Mouse (Mus musculus): ENCODE data around the gene Vps13d. TPM values are rescaled to one million over a fixed set of nuclear protein-coding genes. Genes with fewer than 3 reads are reported as not detected.

Gene Vps13d
- polyA plus RNA-seq, 2 experiments from 2014 or later = 19.0 to 20.6 TPM

DNA sequence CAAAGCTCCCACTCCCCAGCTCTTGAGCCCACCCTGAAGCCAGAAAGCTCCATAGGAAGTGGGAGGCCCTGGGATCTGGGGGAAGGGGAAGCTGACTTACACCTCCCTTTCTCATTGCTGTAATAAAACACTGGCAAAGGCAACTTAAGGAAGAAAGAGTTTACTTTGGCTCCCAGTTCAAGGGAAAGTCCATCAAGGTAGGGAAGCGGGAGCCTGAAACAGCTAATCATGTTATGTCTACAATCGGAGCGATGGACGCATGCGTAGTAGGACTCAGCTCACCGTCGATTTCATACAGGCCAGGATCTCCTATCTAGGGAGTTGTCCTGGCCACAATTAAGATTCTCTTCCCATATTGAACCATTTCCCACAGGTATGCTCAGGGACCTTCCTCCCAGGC is 263.6 kb downstream of the Vps13d start:
- no peak for ATAC-seq

DNA sequence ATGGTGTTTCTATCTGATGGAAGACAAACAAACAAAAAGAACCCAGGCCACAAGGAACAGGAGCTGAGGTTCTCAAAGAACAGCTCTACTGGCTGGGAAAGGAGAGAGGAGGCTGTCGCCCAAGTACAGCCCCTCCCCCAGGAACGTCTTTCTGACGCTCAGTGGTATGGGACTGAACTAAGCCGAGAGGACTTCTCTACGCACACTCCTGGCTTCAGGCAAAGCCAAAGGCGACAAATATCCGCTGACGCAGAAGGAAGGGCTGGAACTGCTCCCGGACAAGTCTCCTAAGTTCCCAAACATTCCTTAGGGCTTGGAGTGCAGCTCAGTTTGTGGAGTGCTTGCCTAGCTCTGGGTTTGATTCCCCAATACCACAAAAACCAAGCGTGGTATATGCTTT is 264.4 kb downstream of the Vps13d start:
- no peak for ATAC-seq

DNA sequence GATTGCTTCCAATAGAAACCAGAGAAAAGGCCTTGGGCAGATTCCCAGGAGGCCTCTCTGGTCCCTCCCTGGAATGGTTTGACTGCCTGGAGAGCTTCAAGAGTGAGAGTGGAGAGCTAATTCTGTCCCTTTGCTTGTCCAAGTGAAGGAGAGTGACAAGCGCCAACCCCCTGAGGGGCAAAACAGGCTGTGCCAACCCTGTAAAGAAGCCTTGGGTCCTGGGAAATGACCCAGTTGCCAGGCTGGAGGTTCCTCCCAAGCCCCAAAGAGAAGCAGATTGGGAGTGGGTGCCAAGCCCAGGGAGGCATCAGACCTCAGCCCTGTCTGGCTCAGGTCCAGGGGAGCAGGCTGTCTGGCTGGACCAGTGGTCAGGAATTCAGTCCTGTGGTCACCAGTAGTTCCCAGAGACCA is 265.0 kb downstream of the Vps13d start:
- no peak for ATAC-seq

DNA sequence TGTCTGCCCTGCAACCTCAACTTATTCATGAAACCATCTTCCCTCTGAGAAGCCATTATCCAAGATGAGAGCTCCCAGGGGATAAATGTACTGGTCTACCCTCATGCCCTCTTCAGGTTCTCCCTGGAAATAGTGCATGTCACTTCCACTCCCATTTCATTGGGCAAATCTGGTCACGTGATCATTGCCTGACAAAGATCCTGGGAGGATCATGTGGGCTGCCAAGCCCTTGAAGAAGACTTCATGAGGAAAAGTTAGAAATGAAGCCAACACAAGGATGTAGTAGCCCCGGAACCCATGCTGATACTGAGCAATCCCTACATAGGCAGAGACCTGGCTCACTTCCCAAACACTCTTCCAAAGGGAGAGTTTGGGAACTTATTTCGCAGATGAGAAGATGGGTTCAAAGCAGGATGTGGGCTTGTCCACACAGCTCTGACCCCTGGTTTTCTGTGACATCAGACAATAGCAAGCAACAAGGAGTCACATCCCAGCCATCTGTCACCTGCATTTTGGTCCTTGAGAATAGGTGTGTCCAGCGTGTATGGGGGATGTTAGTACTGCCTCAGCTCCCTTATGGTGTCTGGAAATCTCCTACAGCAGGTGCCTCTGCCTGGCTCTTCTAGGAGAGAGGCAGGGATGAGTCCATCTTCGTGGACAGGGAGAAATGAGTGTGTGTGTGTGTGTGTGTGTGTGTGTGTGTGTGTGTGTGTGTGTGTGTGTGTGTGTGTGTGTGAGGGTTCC is 265.9 kb downstream of the Vps13d start:
- ATAC-seq = no peak

Other genes with a start within 250 kb of the Vps13d start
- gene Tnfrsf1b, start 51.9 kb upstream of the Vps13d start, polyA plus RNA-seq (2017; shearing (Covaris generic)) = 100 to 1,000 TPM; 115 to 174 TPM
- gene Tnfrsf8, start 120.2 kb upstream of the Vps13d start, polyA plus RNA-seq (2017; shearing (Covaris generic)) = 10 to 100 TPM; 11.5 to 26.5 TPM